Mouse (Mus musculus): ENCODE data around the gene Padi2.

GRCm38 (mm10) chr4:140925648-140926047, 19.5 kb downstream of the Padi2 start:
- TF ChIP-seq CTCF (IDR thresholded peaks at IDR 0.05; ENCODE audit: control insufficient read depth, insufficient read depth, insufficient read length) (no peak), USF1 (IDR thresholded peaks at IDR 0.05; ENCODE audit: low read depth) (no peak), MYOD1 (IDR thresholded peaks at IDR 0.05; ENCODE audit: control insufficient read depth, insufficient read length, low read depth) (no peak), CEBPB (IDR thresholded peaks at IDR 0.05; ENCODE audit: low read depth) (no peak), MYOG (IDR thresholded peaks at IDR 0.05; ENCODE audit: control insufficient read depth, extremely low read depth, insufficient read length) (no peak), MAX (IDR thresholded peaks at IDR 0.05) (no peak), FOSL1 (IDR thresholded peaks at IDR 0.05; ENCODE audit: insufficient read depth, low read length, poor library complexity, severe bottlenecking) (no peak)

Data from C2C12 (cell line).